Mouse (Mus musculus) kidney, adult 2 months (tissue): ENCODE data around the gene Hist1h3c. TPM values are rescaled to one million over a fixed set of nuclear protein-coding genes. Genes with fewer than 3 reads are reported as not detected.
"Not testable (repeated sequence)": the region's sequence is repeated elsewhere in the genome, so short reads cannot be mapped to it uniquely, and the experiment has no call there.

Experiments used
- DNase-seq: peaks from one replicate; pipeline ENCODE4 v3.0.0; 2021
- H3K27ac ChIP-seq: fragments of 200-500 bp; 2 replicates; pipeline ENCODE4 v1.5.1; 2012; ENCODE audit warnings: low read depth, low read length, control low read depth, inconsistent platforms; ENCODE audit not compliant: insufficient read depth
- H3K27me3 ChIP-seq: fragments of 200-500 bp; replicated peaks from 2 replicates; pipeline ENCODE4 v1.6.1; 2012; ENCODE audit warnings: mild to moderate bottlenecking, moderate library complexity, low read length, inconsistent platforms; ENCODE audit not compliant: control insufficient read depth, insufficient read depth
- H3K36me3 ChIP-seq: fragments of 200-500 bp; 2 replicates; pipeline ENCODE4 v1.6.1; 2012; ENCODE audit warnings: mild to moderate bottlenecking, moderate library complexity, low read length, inconsistent platforms; ENCODE audit not compliant: control insufficient read depth, insufficient read depth
- H3K4me1 ChIP-seq: fragments of 200-500 bp; 2 replicates; pipeline ENCODE4 v1.6.1; 2011; ENCODE audit warnings: low read length; ENCODE audit not compliant: control insufficient read depth, insufficient read depth
- H3K4me3 ChIP-seq: fragments of 200-500 bp; 2 replicates; pipeline ENCODE4 v1.5.1; 2011; ENCODE audit warnings: mild to moderate bottlenecking, low read depth, low read length, control low read depth; ENCODE audit not compliant: insufficient read depth
- CTCF ChIP-seq: fragments of 200-500 bp; conservative IDR thresholded peaks from 2 replicates; pipeline ENCODE4 v1.5.1; 2011; ENCODE audit warnings: low read depth, mild to moderate bottlenecking, control low read depth, low read length, moderate library complexity, mixed read lengths; ENCODE audit not compliant: insufficient read depth, insufficient read length
- POLR2A ChIP-seq: fragments of 200-500 bp; IDR thresholded peaks from one replicate; pipeline ENCODE4 v1.6.1; 2011; ENCODE audit warnings: low read depth, low read length, control low read depth
- WGBS: fragments of 180-500 bp; shearing (Covaris S2); methylation state at CpG from one replicate; pipeline ENCODE4 v1.1.7; 2018; 5-methylcytosine and 5-hydroxymethylcytosine counted together
- polyA plus RNA-seq: library from polyadenylated mRNA; depleted of rRNA; stranded (reverse); fragments of >200 nt; gene quantifications from 2 replicates; pipeline ENCODE4 v1.2.3, GENCODE M21; 2012

Hist1h3c gene
- polyA plus RNA-seq, 1 experiment = 0.39 TPM

DNA sequence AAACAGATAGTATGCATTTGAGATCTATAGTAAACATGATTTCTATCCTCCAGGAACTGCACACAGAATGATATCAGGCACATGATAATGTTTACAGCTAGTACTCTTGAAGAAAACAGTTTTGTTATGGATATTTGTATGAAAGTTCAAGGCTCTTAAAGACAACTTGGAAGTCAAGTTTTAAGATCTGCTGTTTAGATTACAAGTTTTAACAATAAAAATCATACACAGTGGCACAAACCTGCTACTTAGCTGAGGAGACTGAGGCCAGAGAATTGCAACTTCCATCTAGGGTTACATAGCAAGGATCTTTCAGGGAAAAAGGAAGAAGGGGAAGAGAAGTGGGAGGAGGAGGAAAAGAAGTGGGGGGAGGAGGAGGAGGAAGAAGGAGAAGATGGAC lies 9.6 kb upstream of the Hist1h3c start:
- Histone ChIP-seq H3K27ac (no peak overlapping the region), H3K4me3 (no peak overlapping the region), H3K27me3 (no peaks in the 10 kb centered on the region), H3K36me3 (no peaks in the 10 kb centered on the region), H3K4me1 (peaks cover 6% of the 10 kb centered on the region; the same call in 1 of the 2 replicates)
- TF ChIP-seq POLR2A (no peak), CTCF (no peak)
- DNase-seq = no peak

DNA sequence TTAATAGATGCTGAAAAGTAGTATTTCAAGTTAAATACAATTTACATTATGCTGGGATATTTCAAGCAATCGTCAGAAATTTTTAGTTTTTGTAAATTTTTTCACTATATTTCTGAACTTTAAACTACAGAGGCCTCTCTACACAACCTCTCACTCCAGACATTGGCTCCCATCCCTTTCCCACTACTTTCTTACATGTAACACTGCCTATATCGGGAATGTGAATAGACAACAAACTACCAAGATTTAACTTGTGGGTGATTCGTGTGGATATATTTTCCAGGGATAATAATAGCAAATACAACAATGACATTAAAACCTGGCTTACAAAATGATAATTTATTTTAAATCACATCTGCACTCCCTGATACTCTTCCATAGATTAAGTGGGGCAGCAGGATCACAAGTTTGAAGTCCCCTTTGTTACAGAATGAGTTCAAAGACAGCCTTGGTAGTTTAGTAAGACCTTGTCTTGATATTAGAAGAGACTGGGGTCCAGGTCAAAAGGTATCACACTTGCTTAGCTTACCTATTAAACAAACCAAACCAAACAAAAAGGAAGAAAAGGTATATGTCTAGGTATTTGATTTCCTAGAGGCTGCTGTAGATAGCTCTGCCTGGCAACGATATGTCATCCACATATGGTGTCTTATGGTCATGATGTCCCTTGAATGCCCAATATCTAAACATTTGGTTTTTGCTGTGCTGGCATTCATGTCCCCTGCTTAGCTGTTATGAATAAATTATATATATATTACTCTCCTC lies 8.1 kb upstream of the Hist1h3c start:
- H3K4me3 ChIP-seq = no peak overlapping the region
- H3K27me3 ChIP-seq = no peaks in the 10 kb centered on the region
- TF ChIP-seq POLR2A (no peak), CTCF (no peak)
- no peak for DNase-seq
- peaks cover 6% of the 10 kb centered on the region; the same call in 1 of the 2 replicates for H3K4me1 ChIP-seq
- no peak overlapping the region for H3K27ac ChIP-seq
- WGBS = 68% methylated on average over 4 of the region's 4 CpGs
- H3K36me3 ChIP-seq = no peaks in the 10 kb centered on the region

DNA sequence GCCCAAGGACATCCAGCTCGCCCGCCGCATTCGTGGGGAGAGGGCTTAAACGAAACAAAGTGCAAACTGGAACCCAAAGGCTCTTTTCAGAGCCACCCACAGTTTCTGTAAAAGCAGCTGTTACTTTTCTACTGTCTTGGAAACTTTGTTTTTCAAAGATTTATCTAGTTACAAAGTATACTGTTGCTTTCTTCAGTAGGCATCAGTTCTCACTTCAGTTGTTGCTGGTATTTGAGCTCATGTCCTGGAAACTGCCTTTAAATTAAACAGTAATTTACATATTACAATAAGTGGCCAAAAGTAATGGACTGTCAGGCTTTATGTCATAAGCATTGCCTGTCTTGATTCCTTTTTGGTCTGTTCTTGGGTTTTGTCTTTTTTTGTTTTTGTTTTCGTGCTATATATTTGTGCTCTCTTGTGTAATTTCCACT lies 7.4 kb upstream of the Hist1h3c start:
- no peak overlapping the region for H3K27ac ChIP-seq
- no peak overlapping the region for H3K4me3 ChIP-seq
- WGBS = 21% methylated on average over 6 of the region's 6 CpGs

DNA sequence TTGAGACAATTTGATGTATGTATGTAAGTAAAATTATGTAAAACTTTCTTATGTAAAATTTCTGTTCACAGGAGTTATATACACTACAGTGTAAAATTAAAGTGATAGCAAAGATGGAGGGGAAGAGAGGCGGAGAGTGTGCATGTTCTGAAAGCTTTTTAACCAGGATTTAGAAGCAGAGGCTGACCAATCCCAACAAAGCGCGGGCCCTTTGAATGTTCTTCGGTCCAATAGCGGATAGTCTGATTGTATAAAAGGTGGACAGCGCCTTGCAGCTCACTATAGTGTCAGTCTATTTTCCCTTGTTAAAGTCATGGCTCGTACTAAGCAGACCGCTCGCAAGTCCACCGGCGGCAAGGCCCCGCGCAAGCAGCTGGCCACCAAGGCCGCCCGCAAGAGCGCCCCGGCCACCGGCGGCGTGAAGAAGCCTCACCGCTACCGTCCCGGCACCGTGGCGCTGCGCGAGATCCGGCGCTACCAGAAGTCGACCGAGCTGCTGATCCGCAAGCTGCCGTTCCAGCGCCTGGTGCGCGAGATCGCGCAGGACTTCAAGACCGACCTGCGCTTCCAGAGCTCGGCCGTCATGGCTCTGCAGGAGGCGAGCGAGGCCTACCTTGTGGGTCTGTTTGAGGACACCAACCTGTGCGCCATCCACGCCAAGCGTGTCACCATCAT lies 6.8 kb upstream of the Hist1h3c start, which contains the start of gene Hist1h3b:
Gene Hist1h3b (plus strand): TSS at position 201 of the 675 bp plus-strand sequence.
- H3K27me3 ChIP-seq, H3K36me3 ChIP-seq, H3K4me1 ChIP-seq: not testable (repeated sequence)
- WGBS = 4% methylated on average over 18 of the region's 47 CpGs
- Histone ChIP-seq H3K4me3 (peak within 1 kb of the TSS; percentile 74; the same call in 1 of the 2 replicates), H3K27ac (peak within 1 kb of the TSS; percentile 71)
- peak; percentile 88 for DNase-seq

More for the DNA sequence above, 7.4 kb upstream of the Hist1h3c start:
- H3K36me3 ChIP-seq = no peaks in the 10 kb centered on the region
- peaks cover 6% of the 10 kb centered on the region; the same call in 1 of the 2 replicates for H3K4me1 ChIP-seq
- no peak for TF ChIP-seq POLR2A
- TF ChIP-seq CTCF = no peak
- no peak for DNase-seq
- no peaks in the 10 kb centered on the region for H3K27me3 ChIP-seq

DNA sequence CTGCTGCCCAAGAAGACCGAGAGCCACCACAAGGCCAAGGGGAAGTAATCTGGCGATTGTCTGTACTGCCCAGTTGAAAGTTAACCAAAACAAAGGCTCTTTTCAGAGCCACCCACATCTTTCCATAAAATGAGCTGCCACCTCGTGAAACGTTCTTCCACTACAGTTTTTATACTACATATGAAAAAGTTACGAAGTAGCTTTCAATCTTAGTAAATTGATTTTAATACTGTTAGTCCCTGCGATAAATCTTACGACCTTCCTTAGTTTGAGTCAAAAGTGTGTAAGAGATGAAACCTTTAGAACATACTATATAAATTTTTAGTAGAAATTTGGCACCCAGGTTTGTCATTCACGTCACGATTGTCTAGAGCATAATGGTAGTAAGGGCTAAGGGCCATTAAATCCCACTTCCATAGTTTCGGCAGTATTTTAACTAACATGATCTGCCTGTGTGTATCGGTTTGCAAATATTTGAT lies 6.1 kb upstream of the Hist1h3c start:
- no peak overlapping the region for H3K27ac ChIP-seq
- H3K27me3 ChIP-seq = no peaks in the 10 kb centered on the region
- no peaks in the 10 kb centered on the region for H3K36me3 ChIP-seq
- WGBS = 5% methylated on average over 11 of the region's 11 CpGs
- TF ChIP-seq CTCF (no peak), POLR2A (no peak)
- no peak for DNase-seq
- H3K4me3 ChIP-seq = no peak overlapping the region
- peaks cover 2% of the 10 kb centered on the region; the same call in 1 of the 2 replicates for H3K4me1 ChIP-seq

DNA sequence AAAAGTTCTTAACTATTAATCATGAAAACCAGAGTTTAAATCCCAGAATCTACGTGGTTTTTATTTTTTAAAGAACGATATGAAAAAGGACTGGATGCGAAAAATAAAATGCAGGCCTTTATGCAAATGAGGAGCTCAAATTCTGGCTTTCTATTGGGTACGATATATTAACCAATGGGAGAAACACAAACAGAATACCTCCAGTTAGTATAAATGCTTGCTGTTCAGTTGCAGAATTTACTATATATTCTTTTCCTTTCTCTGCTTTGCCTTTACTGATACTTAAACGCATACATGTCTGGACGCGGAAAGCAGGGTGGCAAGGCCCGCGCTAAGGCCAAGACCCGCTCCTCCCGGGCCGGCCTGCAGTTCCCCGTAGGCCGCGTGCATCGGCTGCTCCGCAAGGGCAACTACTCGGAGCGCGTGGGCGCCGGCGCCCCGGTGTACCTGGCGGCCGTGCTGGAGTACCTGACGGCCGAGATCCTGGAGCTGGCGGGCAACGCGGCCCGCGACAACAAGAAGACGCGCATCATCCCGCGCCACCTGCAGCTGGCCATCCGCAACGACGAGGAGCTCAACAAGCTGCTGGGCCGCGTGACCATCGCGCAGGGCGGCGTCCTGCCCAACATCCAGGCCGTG lies 5.6 kb upstream of the Hist1h3c start, which contains the start of gene Hist1h2ab:
Gene Hist1h2ab (plus strand): TSS at position 288 of the 639 bp plus-strand sequence.
- not testable (repeated sequence) for H3K4me1 ChIP-seq
- DNase-seq = peak; percentile 66
- WGBS = 2% methylated on average over 33 of the region's 47 CpGs

DNA sequence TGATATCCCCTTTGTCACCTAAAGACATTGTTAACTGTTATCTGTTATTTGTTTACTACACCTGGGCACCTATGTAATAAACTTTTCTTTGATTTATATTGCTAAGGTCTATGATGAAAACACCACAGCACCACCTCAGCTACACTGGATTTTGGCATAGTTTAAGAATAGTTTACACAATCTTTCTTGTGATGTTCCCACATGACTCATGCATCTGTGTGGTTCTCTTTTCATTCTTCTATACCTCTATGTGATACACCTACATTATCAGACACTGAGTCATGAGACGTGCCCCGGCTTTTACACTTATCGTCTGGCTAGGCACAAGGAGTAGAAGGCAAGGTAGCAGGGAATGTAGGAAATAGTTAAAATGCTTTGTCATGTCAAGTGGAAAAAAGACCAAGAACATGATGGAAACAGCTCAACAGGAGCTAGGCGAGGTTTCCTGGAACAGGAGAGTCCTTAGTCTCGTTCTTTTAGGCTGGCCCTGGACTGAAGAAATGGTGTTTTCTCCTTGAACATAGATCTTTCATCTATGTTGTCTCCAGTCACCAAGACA lies 4.2 kb upstream of the Hist1h3c start:
- WGBS = 93% methylated on average over 5 of the region's 5 CpGs
- TF ChIP-seq CTCF = no peak
- no peak for TF ChIP-seq POLR2A
- H3K27ac ChIP-seq = no peak overlapping the region

More for the DNA sequence above, 5.6 kb upstream of the Hist1h3c start, which contains the start of gene Hist1h2ab:
- peak within 1 kb of the TSS; percentile 74; the same call in 1 of the 2 replicates for H3K4me3 ChIP-seq
- H3K36me3 ChIP-seq, H3K27me3 ChIP-seq: not testable (repeated sequence)
- peak within 1 kb of the TSS; percentile 71 for H3K27ac ChIP-seq

More for the DNA sequence above, 4.2 kb upstream of the Hist1h3c start:
- H3K27me3 ChIP-seq = no peaks in the 10 kb centered on the region
- H3K4me3 ChIP-seq = no peak overlapping the region
- peaks cover 5% of the 10 kb centered on the region; the same call in 1 of the 2 replicates for H3K4me1 ChIP-seq
- no peaks in the 10 kb centered on the region for H3K36me3 ChIP-seq
- DNase-seq = no peak
